Mouse (Mus musculus) forebrain, embryonic 11.5 days (tissue): Measurements from ENCODE around the gene Kl. TPM values are rescaled to one million over a fixed set of nuclear protein-coding genes. Genes with fewer than 3 reads are reported as not detected.

Experiments used
- ATAC-seq: fragments of 200-750 bp; cut with Nextera tagmentation; replicated peaks from 2 replicates; pipeline ENCODE4 v1.8.0; 2017; ENCODE audit warnings: moderate TSS enrichment; ENCODE audit not compliant: low FRiP score
- DNase-seq: peaks from one replicate; pipeline ENCODE4 v3.0.0-alpha.2; 2017; ENCODE audit warnings: low spot score
- H3K27ac ChIP-seq: fragments of 300-500 bp; sonication (generic); 2 replicates; pipeline ENCODE4 v1.5.1; 2014; ENCODE audit warnings: low read depth, low read length
- H3K27me3 ChIP-seq: fragments of 300-500 bp; sonication (generic); 2 replicates; pipeline ENCODE4 v1.6.1; 2014; ENCODE audit warnings: mild to moderate bottlenecking, low read length, mixed read lengths; ENCODE audit not compliant: control insufficient read depth, insufficient read depth
- H3K36me3 ChIP-seq: fragments of 300-500 bp; sonication (generic); 2 replicates; pipeline ENCODE4 v1.6.1; 2014; ENCODE audit warnings: mild to moderate bottlenecking, low read length, moderate library complexity, mixed read lengths; ENCODE audit not compliant: control insufficient read depth, insufficient read depth
- H3K4me1 ChIP-seq: fragments of 300-500 bp; sonication (generic); replicated peaks from 2 replicates; pipeline ENCODE4 v1.6.1; 2014; ENCODE audit warnings: low read length, mixed read lengths; ENCODE audit not compliant: control insufficient read depth, insufficient read depth
- H3K4me2 ChIP-seq: fragments of 300-500 bp; sonication (generic); 2 replicates; pipeline ENCODE4 v1.6.1; 2014; ENCODE audit warnings: low read depth, mild to moderate bottlenecking, low read length, moderate library complexity, mixed read lengths; ENCODE audit not compliant: severe bottlenecking
- H3K4me3 ChIP-seq: fragments of 300-500 bp; sonication (generic); 2 replicates; pipeline ENCODE4 v1.5.1; 2014; ENCODE audit warnings: low read depth, low read length
- H3K9ac ChIP-seq: fragments of 300-500 bp; sonication (generic); 2 replicates; pipeline ENCODE4 v1.6.1; 2014; ENCODE audit warnings: low read length
- H3K9me3 ChIP-seq: fragments of 300-500 bp; sonication (generic); 2 replicates; pipeline ENCODE4 v1.6.1; 2016; ENCODE audit warnings: low read length, mixed read lengths; ENCODE audit not compliant: control insufficient read depth
- WGBS: fragments of 180-500 bp; shearing (Covaris S2); extraction: QIAGEN DNeasy Blood & Tissue Kit; methylation state at CpG from one replicate; pipeline ENCODE4 v1.1.7; 2014; 5-methylcytosine and 5-hydroxymethylcytosine counted together
- polyA plus RNA-seq: library from polyadenylated mRNA; unstranded; fragments of >200 nt; fragmentation: Nextera tagmentation; extraction: Ambion mirVana; gene quantifications from 2 replicates; pipeline ENCODE4 v1.2.1, GENCODE M21; 2014

The Kl gene
- polyA plus RNA-seq, 1 experiment from 2014 or later: 0.19 TPM

DNA sequence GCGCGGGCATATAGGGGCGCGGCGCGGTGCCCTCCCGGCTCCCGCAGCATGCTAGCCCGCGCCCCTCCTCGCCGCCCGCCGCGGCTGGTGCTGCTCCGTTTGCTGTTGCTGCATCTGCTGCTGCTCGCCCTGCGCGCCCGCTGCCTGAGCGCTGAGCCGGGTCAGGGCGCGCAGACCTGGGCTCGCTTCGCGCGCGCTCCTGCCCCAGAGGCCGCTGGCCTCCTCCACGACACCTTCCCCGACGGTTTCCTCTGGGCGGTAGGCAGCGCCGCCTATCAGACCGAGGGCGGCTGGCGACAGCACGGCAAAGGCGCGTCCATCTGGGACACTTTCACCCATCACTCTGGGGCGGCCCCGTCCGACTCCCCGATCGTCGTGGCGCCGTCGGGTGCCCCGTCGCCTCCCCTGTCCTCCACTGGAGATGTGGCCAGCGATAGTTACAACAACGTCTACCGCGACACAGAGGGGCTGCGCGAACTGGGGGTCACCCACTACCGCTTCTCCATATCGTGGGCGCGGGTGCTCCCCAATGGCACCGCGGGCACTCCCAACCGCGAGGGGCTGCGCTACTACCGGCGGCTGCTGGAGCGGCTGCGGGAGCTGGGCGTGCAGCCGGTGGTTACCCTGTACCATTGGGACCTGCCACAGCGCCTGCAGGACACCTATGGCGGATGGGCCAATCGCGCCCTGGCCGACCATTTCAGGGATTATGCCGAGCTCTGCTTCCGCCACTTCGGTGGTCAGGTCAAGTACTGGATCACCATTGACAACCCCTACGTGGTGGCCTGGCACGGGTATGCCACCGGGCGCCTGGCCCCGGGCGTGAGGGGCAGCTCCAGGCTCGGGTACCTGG lies 488 bp downstream of the Kl start:
- H3K9me3 ChIP-seq: no peaks in the 10 kb centered on the region
- H3K4me1 ChIP-seq: peaks cover 8% of the 10 kb centered on the region; the same call in 1 of the 2 replicates
- peaks cover 24% of the 10 kb centered on the region for H3K27me3 ChIP-seq
- DNase-seq (peak; percentile 71), ATAC-seq (peak; percentile 77)
- peak overlapping the region; percentile 32 for H3K9ac ChIP-seq
- no peak overlapping the region for H3K27ac ChIP-seq
- H3K4me3 ChIP-seq: peak overlapping the region; percentile 41
- no peaks in the 10 kb centered on the region for H3K36me3 ChIP-seq
- H3K4me2 ChIP-seq: peak overlapping the region; percentile 59
- 2% methylated on average over 79 of the region's 89 CpGs for WGBS

- Histone ChIP-seq H3K27ac (no peak overlapping the region), H3K4me1 (peaks cover 8% of the 10 kb centered on the region; the same call in 1 of the 2 replicates), H3K27me3 (peaks cover 24% of the 10 kb centered on the region), H3K4me2 (no peak overlapping the region), H3K36me3 (no peaks in the 10 kb centered on the region), H3K9me3 (no peaks in the 10 kb centered on the region), H3K4me3 (no peak overlapping the region), H3K9ac (no peak overlapping the region)
- DNase-seq (no peak), ATAC-seq (no peak)
- WGBS: 92% methylated on average over 9 of the region's 9 CpGs
Observed at GRCm38 (mm10) chr5:150954791-150955190, 2.4 kb downstream of the Kl start.

GRCm38 (mm10) chr5:150959861-150960260 lies 7.5 kb downstream of the Kl start:
- Histone ChIP-seq H3K9me3 (no peaks in the 10 kb centered on the region), H3K4me1 (no peaks in the 10 kb centered on the region), H3K27ac (no peak overlapping the region), H3K27me3 (no peaks in the 10 kb centered on the region), H3K4me2 (no peak overlapping the region), H3K9ac (no peak overlapping the region), H3K36me3 (no peaks in the 10 kb centered on the region), H3K4me3 (no peak overlapping the region)
- DNase-seq (no peak), ATAC-seq (no peak)
- WGBS: 95% methylated on average over 1 of the region's 1 CpGs

DNA sequence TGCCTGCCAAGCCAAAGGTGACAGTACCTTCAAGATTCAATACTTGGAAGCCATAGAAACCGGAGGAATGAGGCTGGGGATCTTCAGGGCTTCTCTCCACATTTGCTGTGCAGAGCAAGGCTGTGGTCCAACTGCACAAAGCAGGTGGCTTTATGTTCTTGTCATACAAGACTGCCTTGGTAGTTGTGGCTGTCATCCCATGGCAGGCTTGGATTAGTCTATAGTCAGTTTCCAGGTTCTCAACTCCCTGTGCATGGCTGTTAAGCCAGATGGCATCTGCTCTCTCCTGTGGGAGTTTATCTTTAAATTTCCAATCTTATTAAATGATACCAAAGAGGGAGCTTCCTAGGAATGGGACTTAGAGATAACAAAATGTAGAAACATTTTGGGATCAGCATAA lies 9.2 kb downstream of the Kl start:
- no peak overlapping the region for H3K9ac ChIP-seq
- no peak overlapping the region for H3K27ac ChIP-seq
- no peak for DNase-seq
- H3K4me2 ChIP-seq: no peak overlapping the region
- H3K27me3 ChIP-seq: no peaks in the 10 kb centered on the region
- H3K4me3 ChIP-seq: no peak overlapping the region
- WGBS: 61% methylated on average over 1 of the region's 1 CpGs
- no peak for ATAC-seq
- no peaks in the 10 kb centered on the region for H3K4me1 ChIP-seq
- H3K36me3 ChIP-seq: no peaks in the 10 kb centered on the region
- H3K9me3 ChIP-seq: no peaks in the 10 kb centered on the region

DNA sequence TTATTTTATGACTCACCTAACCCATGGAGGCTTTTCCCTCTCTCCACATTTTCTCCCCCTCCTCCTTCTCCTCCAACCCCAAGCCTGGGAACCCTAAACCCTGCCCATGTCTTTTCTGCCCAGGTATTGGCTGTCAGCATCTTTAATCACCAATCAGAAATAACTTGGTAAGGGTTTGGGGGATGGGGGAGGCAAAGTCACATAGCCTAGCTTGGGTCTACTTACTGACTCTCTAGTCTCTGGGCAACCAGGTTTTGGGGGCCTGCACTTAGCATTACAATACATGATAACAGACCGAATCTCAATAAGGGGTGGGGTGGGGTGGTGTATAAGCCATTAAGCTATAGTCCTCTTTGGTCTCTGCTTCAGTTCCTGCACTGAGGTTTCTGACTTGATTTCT lies 10.3 kb downstream of the Kl start:
- H3K4me2 ChIP-seq: no peak overlapping the region
- no peak overlapping the region for H3K27ac ChIP-seq
- no peaks in the 10 kb centered on the region for H3K27me3 ChIP-seq
- DNase-seq (no peak), ATAC-seq (no peak)
- no peak overlapping the region for H3K4me3 ChIP-seq
- H3K9me3 ChIP-seq: no peaks in the 10 kb centered on the region
- H3K9ac ChIP-seq: no peak overlapping the region
- H3K36me3 ChIP-seq: no peaks in the 10 kb centered on the region
- 65% methylated on average over 1 of the region's 1 CpGs for WGBS
- no peaks in the 10 kb centered on the region for H3K4me1 ChIP-seq

- H3K36me3 ChIP-seq: no peaks in the 10 kb centered on the region
- H3K9me3 ChIP-seq: no peaks in the 10 kb centered on the region
- H3K4me1 ChIP-seq: no peaks in the 10 kb centered on the region
- no peaks in the 10 kb centered on the region for H3K27me3 ChIP-seq
- DNase-seq: no peak
- no peak overlapping the region for H3K4me2 ChIP-seq
- H3K9ac ChIP-seq: no peak overlapping the region
- H3K4me3 ChIP-seq: no peak overlapping the region
- WGBS: 95% methylated on average over 2 of the region's 2 CpGs
- no peak overlapping the region for H3K27ac ChIP-seq
- ATAC-seq: no peak
Observed at GRCm38 (mm10) chr5:150967925-150968324, 15.5 kb downstream of the Kl start.

DNA sequence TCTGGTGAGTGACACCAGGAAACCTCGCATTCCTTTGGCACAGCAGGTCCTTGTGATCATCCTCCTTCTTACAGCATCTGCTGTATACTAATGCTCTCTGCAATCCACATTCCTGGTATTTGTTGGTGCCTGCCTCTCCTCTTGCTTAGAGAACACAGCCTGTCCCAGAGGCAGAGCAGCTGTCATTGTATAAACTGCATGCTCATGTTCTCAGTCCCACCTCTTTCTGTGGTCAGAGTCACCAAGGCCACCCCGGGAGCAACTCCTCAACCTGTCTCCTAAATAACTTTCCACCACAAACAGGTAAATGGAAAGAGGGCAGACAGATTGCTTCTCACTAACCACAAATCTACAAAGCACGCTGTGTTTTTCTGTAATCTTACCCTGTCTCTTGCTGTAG lies 18.1 kb downstream of the Kl start:
- Histone ChIP-seq H3K4me2 (no peak overlapping the region), H3K4me1 (no peaks in the 10 kb centered on the region), H3K36me3 (no peaks in the 10 kb centered on the region), H3K4me3 (no peak overlapping the region), H3K9ac (no peak overlapping the region), H3K27ac (no peak overlapping the region), H3K27me3 (no peaks in the 10 kb centered on the region), H3K9me3 (no peaks in the 10 kb centered on the region)
- DNase-seq: no peak
- WGBS: 68% methylated on average over 3 of the region's 3 CpGs
- ATAC-seq: no peak

DNA sequence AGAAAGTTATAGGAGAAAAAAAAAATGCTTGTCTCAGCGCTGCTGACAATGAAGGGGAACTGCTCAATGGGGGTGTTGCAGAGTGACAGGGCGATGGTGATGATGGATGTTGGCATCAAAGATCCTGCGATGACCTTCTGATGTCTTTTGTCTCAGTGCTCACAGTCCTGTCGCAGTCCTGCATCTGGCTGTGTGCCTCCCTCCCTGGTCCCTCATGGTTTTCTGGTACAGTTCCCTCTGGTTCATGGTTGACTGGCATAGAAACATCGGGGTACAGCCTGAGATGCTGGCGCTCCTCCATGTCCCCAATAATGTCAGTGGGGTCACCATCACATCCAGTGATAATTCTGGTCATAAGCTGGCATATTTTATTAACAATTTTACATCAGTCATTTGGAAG lies 18.7 kb downstream of the Kl start:
- WGBS: 88% methylated on average over 6 of the region's 6 CpGs
- H3K4me1 ChIP-seq: no peaks in the 10 kb centered on the region
- H3K9me3 ChIP-seq: no peaks in the 10 kb centered on the region
- H3K4me3 ChIP-seq: no peak overlapping the region
- no peak for DNase-seq
- no peaks in the 10 kb centered on the region for H3K27me3 ChIP-seq
- no peak overlapping the region for H3K4me2 ChIP-seq
- ATAC-seq: no peak
- no peak overlapping the region for H3K27ac ChIP-seq
- no peaks in the 10 kb centered on the region for H3K36me3 ChIP-seq
- H3K9ac ChIP-seq: no peak overlapping the region

GRCm38 (mm10) chr5:150974226-150974625 lies 21.8 kb downstream of the Kl start:
- H3K27me3 ChIP-seq: no peaks in the 10 kb centered on the region
- H3K9ac ChIP-seq: no peak overlapping the region
- DNase-seq: no peak
- no peak overlapping the region for H3K4me3 ChIP-seq
- no peak overlapping the region for H3K4me2 ChIP-seq
- no peak for ATAC-seq
- no peaks in the 10 kb centered on the region for H3K9me3 ChIP-seq
- no peaks in the 10 kb centered on the region for H3K4me1 ChIP-seq
- H3K36me3 ChIP-seq: no peaks in the 10 kb centered on the region
- H3K27ac ChIP-seq: no peak overlapping the region
- 87% methylated on average over 3 of the region's 3 CpGs for WGBS
